Mouse (Mus musculus) CD4-positive helper T cell, adult 2 months (primary cell): ENCODE data around the gene Tgfbr3l.
A peak's percentile ranks its signal among the peaks of the same experiment; 100 is the strongest.

Experiments used
- DNase-seq: peaks from one replicate; pipeline ENCODE4 v3.0.0-alpha.2; 2012; ENCODE audit warnings: low read depth, missing footprints, low spot score

Tgfbr3l gene

GRCm38 (mm10) chr8:4265160-4265914 is 17.3 kb downstream of the Tgfbr3l start:
- DNase-seq: no peak

DNA sequence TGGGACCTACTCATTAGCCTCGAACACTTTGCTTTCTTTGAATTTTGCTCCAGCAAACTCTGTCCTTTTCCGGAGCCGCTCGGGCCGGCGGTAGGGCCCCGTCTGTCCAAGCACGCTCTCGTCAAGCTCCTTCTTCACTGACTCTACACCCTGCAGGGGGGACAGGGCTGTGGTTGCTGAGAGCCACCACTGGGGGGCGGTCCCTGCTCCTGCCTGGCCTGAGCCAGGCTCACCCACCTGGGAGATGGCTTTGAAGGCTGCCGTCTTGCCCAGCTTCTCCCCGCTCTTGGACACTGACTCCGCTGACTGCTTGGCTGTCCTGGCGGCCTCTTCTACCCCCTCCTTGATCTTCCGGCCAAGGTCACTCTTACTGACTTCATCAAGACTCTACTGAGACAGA is 19.6 kb downstream of the Tgfbr3l start:
- DNase-seq: peak; percentile 38

DNA sequence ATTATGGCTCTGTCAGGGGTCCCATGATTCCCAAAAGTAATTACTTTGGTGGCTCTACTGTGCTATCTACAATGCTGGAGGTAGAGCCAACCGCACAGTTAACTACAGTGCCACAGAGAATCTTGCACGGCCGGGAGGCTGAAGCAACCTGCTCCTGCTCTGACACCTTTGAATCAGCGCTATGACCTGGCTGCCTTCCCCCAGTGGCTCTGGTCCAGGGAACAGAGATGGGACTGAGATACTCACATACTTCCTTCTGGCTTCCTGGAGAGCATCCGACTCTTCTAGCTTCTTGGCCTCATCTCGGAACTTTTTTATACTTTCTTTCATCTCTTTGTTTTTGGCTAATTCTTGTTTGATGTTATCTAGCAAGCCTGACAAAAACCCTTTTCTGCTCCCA is 21.6 kb downstream of the Tgfbr3l start:
- DNase-seq: no peak

GRCm38 (mm10) chr8:4275275-4276110 is 27.5 kb downstream of the Tgfbr3l start, which contains the start of gene Timm44:
TSS of gene Timm44 (minus strand) at chr8:4275913.
- peak; percentile 95 for DNase-seq

- no peak for DNase-seq
Observed at GRCm38 (mm10) chr8:4276111-4276465, 28.1 kb downstream of the Tgfbr3l start.

DNA sequence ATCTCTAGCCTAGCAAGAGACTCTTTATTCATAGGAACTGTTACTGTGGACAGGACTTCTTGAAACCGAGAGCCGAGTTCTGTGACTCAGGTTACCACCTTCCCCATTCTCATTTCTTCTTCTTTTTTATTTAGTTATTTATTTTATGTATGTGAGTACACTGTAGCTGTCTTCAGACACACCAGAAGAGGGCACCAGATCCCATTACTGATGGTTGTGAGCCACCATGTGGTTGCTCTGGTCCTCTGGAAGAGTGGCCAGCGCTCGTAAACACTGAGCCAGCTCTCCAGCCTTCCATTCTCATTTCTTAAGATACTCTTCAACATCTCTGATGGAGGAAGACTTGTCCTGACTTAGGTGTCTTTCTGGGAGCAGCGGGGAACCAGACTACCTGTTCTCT is 44.7 kb downstream of the Tgfbr3l start:
- no peak for DNase-seq

DNA sequence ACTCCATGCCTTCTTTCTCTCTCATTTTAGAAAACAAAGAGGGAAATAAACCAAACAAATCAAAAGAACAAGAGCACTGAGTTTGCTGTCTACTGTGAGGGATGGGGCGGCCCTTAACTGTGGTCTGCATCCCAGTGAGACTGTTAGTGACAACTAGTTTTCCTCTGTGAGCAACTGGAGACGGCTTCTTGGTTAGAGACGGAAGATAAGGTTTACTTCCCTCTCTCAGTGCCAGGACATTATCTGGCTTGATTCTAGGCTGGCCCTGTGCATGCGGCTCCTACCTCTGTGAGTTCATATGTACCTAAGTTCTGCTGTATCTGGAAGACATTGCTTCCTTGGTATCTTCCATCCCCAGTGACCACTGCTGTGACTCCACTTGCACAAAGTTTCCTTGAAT is 49.8 kb downstream of the Tgfbr3l start:
- DNase-seq: no peak
